Mouse (Mus musculus) inflammation-experienced regulatory T-cells, adult 6 months (primary cell): ENCODE measurements around the gene Rxfp2. TPM values are rescaled to one million over a fixed set of nuclear protein-coding genes. Genes with fewer than 3 reads are reported as not detected.

Experiments
- ATAC-seq: one replicate; pipeline ENCODE4 v1.8.0; 2017
- polyA plus RNA-seq, 3 experiments: library from polyadenylated mRNA; unstranded; fragments of 100-300 nt; shearing (Covaris generic); gene quantifications; one replicate each; pipeline ENCODE4 v1.2.1; 2017

The Rxfp2 gene
- polyA plus RNA-seq, 3 experiments from 2014 or later: not detected

- no peak for ATAC-seq
These were observed 26.1 kb downstream of the Rxfp2 start for GRCm38 (mm10) chr5:150044533-150044932.

- ATAC-seq: no peak
These were observed 28.0 kb downstream of the Rxfp2 start for GRCm38 (mm10) chr5:150046438-150046837.

- ATAC-seq: no peak
These were observed 31.5 kb downstream of the Rxfp2 start for GRCm38 (mm10) chr5:150049946-150050345.

- ATAC-seq: no peak
These were observed 33.4 kb downstream of the Rxfp2 start for GRCm38 (mm10) chr5:150051828-150052227.

GRCm38 (mm10) chr5:150053294-150053693, 34.8 kb downstream of the Rxfp2 start:
- ATAC-seq: no peak

GRCm38 (mm10) chr5:150053956-150054355, 35.5 kb downstream of the Rxfp2 start:
- no peak for ATAC-seq

GRCm38 (mm10) chr5:150055322-150055721, 36.8 kb downstream of the Rxfp2 start:
- ATAC-seq: no peak

- no peak for ATAC-seq
These were observed 37.6 kb downstream of the Rxfp2 start for GRCm38 (mm10) chr5:150056056-150056455.

GRCm38 (mm10) chr5:150058845-150059244, 40.4 kb downstream of the Rxfp2 start:
- no peak for ATAC-seq

- ATAC-seq: no peak
These were observed 41.0 kb downstream of the Rxfp2 start for GRCm38 (mm10) chr5:150059466-150059865.

GRCm38 (mm10) chr5:150061086-150061485, 42.6 kb downstream of the Rxfp2 start:
- ATAC-seq: no peak

GRCm38 (mm10) chr5:150064286-150064685, 45.8 kb downstream of the Rxfp2 start:
- no peak for ATAC-seq

- no peak for ATAC-seq
These were observed 51.6 kb downstream of the Rxfp2 start for GRCm38 (mm10) chr5:150070086-150070485.

GRCm38 (mm10) chr5:150071738-150072137, 53.3 kb downstream of the Rxfp2 start:
- ATAC-seq: no peak

- no peak for ATAC-seq
These were observed 61.7 kb downstream of the Rxfp2 start for GRCm38 (mm10) chr5:150079866-150080797.

- ATAC-seq: no peak
These were observed 64.2 kb downstream of the Rxfp2 start for GRCm38 (mm10) chr5:150082696-150083095.

- ATAC-seq: no peak
These were observed 64.7 kb downstream of the Rxfp2 start for GRCm38 (mm10) chr5:150083190-150083589.

- peak; percentile 77 for ATAC-seq
These were observed 79.1 kb downstream of the Rxfp2 start for GRCm38 (mm10) chr5:150097620-150098019.

GRCm38 (mm10) chr5:150098754-150099153, 80.3 kb downstream of the Rxfp2 start:
- ATAC-seq: no peak

- no peak for ATAC-seq
These were observed 83.3 kb downstream of the Rxfp2 start for GRCm38 (mm10) chr5:150101789-150102188.

- no peak for ATAC-seq
These were observed 87.9 kb downstream of the Rxfp2 start for GRCm38 (mm10) chr5:150106358-150106757.

- no peak for ATAC-seq
These were observed 92.8 kb downstream of the Rxfp2 start for GRCm38 (mm10) chr5:150111236-150111635.

- ATAC-seq: no peak
These were observed 95.5 kb downstream of the Rxfp2 start for GRCm38 (mm10) chr5:150114007-150114406.

- ATAC-seq: no peak
These were observed 96.3 kb downstream of the Rxfp2 start for GRCm38 (mm10) chr5:150114778-150115177.
